Mouse (Mus musculus): ENCODE measurements around the gene Asb2.

DNA sequence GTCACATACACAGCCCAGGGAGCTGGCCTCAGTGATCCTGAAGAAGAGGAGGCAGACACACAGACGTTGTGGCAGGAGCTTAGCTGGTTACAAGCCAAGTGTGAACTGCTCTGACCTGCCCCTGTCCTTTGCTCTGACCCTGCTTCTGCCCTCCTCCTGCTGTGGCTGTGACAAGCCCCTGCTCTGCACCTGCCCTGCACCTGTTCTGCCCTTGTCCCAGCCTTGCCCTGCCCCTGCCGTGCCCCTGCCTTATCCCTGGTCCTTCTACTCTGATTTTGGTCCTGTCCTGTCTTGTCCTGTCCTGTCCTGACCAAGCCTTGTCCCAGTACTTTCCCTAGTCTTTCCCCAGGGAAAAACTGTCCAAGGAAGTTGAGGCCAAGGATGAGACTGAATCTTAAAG, 13.0 kb upstream of the Asb2 start:
- TF ChIP-seq EP300 (IDR thresholded peaks at IDR 0.05; ENCODE audit: low read depth) (no peak), CTCF (IDR thresholded peaks at IDR 0.05; ENCODE audit: low read depth) (no peak)
